Mouse (Mus musculus): ENCODE results near the gene Slc16a7.
A peak's percentile ranks its signal among the peaks of the same experiment; 100 is the strongest.

The Slc16a7 gene

DNA sequence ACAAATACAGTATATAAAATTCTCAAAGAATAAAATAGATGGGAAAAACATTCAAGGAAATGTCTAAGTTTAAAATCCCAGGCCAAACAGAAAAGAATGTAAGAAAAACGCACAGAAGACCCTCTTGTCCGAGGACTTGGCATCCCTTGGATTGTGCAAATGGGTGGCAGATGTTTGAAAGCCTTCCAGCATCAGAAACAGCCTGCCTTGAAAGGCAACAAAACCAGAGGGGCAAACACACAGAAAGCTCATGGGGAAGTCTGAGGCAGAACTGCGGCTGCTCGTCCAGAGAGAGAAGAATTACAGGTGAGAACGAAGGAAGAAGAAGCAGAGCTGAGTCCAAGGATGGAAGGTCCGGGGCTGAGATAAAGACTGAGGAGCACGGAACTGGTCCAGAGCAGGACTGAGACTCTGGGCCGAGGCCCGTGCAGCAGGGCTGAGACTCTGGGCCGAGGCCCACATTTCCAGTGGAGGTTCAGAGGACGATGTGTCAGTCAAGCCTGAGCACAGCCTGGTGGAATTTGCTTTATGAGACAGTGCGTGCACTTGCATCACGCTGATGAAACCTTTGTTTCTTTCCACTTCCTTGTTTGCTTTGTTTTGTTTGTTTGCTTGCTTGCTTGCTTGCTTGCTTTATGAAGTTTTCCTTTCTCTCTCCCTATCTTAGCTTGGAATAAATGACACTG is 65.0 kb downstream of the Slc16a7 start:
- DNase-seq (ENCODE audit: low read depth) = no peak

DNA sequence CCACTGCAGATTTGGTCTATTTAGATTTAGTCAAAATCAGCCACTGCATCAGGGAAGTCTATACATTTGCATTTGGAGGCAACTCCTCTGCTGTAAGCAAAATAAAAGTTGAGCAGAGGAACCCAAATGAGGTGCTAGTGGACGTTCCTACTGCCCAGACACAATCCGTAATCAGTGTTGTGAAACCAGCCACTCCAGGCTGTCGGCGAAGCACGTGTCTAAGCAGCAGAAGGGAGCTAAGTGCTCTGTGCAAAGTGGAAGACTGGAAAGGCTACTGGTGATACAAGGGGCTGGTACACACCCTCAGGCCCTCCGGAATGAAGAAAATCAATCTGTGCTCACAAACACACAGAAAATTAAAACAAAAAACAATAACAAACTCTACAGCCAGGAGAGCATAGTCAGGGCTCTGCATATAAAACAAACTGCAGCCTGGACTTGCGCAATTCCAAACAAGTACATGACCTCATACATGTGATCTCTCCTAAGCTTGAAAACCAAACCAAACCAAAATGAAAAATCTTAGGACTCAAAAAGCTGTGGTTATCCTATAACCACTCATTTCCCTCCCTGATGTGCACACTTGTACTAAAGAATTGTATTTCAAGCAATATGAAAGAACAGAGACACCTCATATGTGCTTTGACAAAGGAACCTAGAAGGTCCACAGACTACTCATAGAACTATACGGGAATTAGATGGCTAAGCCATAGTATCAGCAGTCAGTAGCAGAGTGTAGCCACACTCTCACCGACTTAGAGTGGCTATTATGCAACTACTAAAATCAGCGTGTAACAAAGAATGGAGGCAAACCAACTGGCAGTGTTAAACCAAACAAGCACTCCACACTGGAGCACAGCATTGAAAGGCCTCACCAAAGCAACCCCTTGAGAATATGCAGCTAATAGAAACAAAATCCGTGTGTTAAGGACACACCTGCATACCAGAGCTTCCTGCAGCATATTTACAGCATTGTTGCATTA is 67.5 kb downstream of the Slc16a7 start:
- DNase-seq (ENCODE audit: low read depth) = no peak

DNA sequence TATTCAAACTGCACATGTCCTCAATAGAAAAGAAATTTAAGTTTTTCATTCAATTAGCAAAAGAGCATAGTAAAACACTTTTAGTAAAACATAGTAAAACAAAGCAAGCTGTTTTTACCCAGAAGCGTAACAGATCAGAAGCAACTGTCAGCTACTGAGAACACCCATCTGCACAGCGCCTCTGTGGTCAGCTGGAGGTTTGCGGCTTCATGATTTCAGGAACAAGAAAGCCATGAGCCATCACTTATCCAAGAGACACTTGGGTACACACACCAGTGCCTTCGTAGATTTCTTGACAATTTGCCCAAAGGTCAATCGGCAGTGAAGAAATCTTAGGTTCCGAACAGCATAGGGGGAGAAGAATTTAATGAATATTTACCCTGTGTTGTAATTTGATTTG is 71.9 kb downstream of the Slc16a7 start:
- DNase-seq (ENCODE audit: low read depth) = no peak

DNA sequence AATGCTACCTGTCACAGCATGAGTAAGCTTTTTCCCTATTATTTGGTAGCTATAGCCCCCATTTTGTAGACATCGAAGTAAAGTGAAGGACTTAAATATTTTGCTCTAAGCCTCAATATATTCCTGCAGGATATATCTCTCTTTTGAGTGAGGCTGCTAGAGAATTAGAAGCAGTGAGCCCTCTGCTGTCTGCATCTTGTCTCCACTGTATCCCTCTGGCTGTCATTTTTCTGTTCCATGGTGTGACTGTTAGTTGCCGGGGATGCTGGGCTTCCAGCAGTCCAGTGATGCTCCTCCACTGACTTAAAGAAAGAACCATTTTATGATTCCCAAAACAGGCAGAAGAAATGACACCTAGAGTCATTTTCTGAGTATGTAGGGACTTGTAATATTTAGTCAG is 78.4 kb downstream of the Slc16a7 start:
- DNase-seq (ENCODE audit: low read depth) = no peak

DNA sequence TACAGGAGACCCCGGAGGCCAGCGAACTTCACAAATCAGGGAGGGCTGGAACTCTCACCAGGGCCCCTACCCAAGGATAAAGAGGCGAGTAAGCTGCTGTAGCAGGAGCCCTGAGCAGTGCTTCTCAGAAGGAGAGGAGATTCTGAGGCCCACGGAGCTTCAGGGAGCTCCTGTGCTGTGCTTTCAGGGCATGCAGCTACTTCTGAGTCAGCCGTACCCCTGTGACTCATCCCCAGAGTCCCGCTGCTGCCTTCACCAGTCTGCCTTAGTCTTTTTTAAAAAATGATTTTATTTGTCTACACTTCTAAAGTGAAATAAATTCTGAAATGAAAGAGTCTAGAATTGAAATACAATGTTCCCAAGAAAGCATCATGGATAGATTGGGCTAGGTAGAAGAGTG is 91.2 kb downstream of the Slc16a7 start:
- DNase-seq (ENCODE audit: low read depth) = peak; percentile 53

DNA sequence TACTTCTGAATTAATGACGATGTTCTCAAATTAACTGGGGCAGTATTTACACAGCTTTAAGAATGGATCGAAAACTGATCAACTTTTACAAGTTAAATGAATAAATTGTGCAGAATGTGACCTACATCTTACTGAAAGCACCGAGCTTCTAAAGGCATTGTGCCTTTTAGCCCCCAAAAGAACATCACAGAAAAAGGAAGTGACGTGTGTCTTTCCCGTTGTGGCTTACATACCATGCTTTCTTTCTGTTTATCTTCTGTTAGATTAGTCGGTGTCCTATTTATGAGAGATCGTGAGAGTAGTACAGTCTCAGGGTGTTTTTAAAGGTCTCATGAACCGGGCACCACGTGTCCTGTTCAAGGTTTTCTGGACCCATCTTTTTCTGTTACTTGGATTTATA is 98.9 kb downstream of the Slc16a7 start:
- DNase-seq (ENCODE audit: low read depth) = no peak

DNA sequence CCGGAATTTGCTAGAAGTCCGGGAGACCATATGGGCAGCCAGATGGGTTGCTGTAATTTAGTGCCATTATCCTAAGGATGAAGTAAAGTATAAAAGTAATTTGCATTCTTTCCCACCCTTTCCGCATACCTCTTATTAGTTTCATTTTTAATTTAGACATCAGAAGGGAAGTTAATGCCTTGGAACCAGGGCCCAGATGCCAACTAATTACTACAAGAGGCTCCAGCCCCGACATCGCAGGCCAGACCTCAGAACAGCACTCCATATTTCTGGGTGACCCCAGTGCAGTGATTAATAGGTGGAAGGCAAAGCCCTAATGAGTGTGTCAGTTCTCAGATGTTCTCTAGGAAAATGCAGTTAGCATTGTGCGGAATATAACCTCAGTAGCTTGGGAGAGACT is 100.7 kb downstream of the Slc16a7 start:
- DNase-seq (ENCODE audit: low read depth) = no peak

DNA sequence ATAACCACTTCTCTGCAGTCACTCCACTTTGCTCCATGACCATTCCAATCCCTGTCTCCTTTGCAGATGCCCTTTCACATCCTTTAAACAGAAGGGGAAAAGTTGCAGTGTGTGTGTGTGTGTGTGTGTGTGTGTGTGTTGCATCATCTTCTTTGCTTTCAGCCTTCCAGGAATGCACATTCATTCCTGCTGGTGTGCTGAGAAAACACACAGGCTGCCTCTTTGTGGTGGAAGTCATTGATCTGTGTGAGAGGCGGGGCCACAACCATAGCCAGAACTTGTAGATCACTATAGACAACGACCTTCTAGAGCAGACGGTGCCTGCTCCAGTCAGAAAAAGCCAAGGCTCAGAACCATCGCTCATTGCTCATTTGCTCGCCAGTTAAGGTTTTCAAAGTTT is 103.9 kb downstream of the Slc16a7 start:
- no peak for DNase-seq (ENCODE audit: low read depth)

DNA sequence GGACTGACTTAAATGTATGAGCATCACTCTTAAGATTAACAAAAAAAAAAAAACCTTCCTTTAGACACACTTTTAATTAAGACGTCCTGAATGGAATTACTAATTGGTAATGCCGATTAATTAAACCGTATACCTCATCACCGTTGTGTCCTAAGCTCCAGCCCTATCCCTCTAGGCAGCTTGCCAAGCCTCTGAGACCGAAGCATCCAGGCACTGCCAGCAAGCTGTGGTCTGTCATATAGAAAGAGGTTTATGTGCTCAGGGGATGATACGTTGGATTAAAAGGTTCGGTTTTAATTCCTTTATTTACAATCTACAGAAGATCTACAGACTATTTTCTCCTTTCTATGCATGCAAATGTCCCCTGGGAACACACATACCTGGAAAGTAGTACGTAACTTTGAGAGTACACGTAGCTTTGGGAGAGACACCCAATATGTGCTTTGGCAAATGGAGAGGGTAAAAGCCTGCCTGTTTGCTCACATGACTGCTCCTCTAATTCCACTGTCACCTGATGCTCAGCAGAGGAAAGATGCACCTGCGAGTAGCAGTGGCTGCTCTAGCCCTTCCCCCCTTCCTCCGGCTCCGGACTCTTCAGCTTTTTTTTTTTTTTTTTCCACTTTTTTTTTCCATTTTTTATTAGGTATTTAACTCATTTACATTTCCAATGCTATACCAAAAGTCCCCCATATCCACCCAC is 114.0 kb downstream of the Slc16a7 start:
- DNase-seq (ENCODE audit: low read depth) = no peak

DNA sequence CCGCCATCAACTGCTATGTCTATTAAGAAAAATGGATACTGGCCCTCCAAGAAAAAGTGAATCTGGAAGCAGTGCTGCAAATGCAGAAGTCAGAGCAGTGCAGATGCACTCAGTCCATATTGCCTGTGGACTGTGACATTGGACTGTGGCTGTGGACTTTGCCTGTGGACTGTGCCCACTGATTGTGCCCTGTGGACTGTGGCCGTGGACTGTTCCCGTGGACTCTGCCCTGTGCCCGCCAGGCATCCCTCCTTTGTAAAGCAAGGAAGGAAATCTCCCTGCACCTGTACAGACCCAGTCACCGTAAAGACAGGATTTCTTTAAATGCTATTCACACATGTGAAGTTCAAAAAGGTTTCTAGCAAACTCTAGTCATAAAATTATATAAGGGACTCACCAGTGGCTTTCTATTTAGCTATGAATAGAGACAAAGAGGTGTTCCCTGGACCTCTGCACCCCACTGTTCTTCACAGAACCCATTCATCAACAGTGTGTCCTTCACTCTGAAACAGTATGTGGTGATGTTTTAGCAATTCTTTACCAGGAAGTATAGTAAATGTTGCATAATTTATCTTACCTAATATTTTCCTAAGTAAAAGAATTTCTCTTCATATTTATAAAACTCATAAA is 114.6 kb downstream of the Slc16a7 start:
- no peak for DNase-seq (ENCODE audit: low read depth)

DNA sequence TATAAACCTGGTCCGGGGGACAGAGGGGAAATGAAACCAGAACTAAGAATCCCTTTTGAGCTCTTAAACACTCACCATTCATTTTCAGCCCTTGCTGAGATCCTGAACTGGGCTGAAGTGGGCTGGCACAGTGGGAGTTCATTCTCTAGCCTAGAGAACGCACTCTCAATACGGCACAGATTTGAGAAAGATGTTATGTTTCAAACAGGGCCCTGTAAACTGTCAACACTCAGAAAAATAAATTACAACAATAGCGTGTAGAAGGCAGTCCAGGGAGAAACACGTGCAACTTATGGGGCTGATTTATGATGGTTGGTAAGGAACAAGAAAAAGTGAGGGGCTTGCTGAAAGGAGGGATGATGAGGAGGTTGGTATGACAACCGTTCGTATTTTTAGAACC is 115.5 kb downstream of the Slc16a7 start:
- DNase-seq (ENCODE audit: low read depth) = no peak

DNA sequence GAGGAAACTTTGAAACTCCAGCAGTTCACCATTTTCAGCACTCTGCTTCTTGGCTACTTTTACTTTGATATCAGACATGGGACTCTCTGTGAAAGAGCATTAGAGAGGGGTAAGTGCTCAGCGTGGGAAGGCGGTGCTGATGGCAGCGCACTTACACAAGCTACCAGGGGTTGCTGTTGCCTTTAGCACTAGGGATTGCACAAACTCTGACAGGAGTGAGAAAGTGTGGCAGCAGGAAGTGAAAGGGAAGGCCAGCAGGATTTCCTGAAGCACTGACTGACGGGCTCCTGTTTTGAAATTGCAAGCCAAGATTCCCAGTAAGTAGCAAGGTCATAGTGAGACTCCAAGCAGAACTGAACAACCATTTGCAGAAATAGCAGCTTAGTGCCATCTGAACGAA is 117.8 kb downstream of the Slc16a7 start:
- DNase-seq (ENCODE audit: low read depth) = no peak

DNA sequence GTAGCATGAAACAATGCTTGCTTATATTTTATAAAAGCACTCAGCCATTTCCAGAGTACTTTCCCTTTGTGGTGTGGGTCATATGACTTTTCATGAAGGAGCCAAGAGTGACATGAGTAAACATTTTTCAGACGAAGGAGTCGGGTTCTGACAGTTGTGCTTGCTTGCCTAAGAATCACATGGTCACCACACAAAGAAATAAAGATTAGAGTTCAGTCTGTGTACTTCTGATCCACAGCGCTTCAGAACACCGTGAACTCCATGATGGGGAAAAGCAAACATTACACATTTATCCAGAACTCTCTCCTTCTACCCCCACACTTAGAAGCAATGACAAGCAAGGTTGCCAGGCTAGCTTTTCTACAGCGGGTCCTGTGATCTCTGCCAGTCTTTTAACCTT is 119.0 kb downstream of the Slc16a7 start:
- DNase-seq (ENCODE audit: low read depth) = peak; percentile 60

DNA sequence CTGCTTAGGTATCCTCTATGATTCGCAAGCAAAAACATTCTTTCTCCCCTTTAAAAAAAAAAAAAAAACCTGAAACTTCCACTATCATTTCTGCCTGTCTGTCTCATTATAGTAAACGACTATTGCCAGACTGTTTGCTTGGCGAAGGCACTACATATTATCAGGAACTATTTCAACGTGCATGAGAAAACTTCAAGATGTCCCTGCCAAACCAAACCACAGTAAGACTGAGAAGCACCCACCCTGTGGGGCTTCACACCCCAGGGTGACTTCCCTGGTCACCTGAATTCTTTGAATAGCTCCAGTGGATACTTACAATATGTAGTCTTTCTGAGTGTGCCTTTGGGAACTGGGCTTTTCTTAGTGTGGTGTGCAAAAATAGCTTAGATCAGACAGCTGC is 122.9 kb downstream of the Slc16a7 start:
- no peak for DNase-seq (ENCODE audit: low read depth)

DNA sequence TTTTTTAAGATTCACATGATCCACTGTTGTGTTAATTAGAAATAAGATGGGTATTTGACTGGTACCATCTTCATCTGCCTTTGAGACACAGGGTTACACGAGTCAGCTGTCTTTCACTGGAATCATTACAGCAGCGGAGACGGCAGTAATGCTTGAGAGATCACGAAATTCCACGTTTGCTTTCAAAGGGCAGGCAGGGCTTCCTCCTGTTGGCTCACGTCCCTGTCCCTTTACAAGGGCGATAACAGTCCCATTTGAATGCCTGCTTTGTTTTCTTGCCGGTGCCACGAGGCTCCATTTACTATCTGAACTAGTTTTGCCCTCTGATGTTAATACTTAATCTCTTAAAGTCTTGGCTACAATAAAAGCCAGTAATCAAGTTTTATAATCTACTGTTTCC is 123.4 kb downstream of the Slc16a7 start:
- DNase-seq (ENCODE audit: low read depth) = no peak

DNA sequence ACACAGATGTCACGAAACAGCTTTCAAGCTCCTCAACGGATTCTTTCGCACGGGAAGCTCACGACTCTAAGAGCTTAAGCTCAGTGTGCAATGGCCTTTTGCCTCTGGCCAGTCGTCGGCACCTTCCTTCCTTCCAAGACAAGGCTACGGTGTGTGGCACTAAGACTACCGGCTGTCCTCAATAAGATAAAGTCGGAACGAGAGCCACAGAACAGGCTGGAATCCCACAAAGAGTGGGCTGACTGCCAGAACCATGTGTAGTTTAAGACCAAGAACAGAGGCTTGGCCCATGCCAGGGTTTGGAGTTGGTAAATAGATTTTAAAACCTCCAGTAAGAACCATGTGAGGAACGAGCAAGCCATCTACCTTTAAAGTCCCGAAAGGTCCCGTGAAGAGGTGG is 123.8 kb downstream of the Slc16a7 start:
- no peak for DNase-seq (ENCODE audit: low read depth)

DNA sequence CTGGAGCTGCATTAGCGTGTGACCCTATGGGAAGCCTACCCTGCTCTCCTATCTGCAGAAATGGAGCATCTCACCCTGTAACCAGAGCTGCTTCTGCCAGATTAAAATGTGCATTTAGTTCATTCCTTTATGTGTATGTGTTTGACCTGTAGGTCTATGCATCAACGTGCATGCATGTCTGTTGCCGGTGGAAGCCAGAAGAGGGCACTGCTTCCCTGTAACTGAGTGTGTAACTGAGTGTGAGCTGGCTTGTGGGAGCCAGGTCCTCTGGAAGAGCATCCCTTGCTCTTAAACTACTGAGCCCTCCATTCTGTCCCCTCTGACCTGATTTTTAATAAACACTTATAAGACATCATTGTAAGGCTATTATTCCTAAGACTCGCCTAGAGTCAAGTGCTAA is 124.3 kb downstream of the Slc16a7 start:
- DNase-seq (ENCODE audit: low read depth) = no peak

DNA sequence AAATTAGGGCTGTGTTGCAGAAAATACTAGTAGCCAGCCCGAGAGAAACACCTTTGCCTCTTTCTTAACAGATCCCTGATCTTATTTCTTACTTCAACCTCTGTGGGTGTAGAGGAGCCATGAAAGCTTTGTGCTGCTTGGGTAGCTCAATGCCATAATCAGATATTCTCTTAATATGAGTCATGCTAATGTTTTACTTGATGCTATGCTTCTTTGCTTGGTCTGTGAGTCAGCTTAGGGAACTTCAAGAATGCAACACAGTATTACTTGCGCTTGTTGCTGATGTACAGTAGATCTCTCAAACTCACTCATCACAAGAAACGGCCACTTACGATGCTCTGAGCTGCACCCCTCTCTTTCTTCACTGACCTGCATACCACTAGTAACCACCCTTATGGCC is 133.4 kb downstream of the Slc16a7 start:
- no peak for DNase-seq (ENCODE audit: low read depth)

DNA sequence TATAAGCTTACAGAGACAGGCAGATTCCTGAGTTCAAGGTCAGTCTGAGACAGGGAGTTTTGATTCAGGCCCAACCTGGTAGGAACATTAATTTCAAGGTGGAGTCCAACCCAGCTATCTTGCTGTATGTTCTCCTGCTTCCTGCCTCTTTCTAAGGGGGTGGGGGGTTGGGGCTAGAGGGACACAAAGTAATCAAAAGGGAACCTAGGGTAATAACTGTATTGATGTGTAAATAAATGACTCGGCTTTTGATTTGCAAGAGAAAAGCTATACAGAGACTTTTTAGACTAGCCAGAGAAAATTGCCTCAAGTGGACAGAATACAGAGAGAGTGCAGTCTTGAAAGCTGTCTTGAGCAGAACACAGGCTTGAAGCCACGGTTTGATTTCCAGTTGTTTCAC is 174.7 kb downstream of the Slc16a7 start:
- no peak for DNase-seq (ENCODE audit: low read depth)

DNA sequence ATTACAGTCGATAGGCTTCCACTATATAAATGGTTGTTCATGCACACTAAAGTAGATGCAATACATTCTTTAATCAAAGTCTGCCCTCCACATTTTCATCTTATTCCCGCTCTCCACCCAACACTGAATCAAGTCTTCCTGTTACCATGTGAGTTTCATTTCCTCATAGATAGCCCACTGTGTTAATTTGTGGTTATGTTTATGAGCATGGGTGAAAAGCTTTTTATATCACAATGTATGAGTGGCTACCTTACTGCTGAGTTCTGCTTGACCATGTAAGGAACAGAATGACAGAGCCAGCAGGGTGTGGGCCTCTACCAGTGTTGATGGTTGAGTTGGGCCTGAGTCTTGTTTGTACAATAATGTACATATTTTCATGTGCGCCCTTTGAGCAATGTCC is 175.5 kb downstream of the Slc16a7 start:
- no peak for DNase-seq (ENCODE audit: low read depth)

DNA sequence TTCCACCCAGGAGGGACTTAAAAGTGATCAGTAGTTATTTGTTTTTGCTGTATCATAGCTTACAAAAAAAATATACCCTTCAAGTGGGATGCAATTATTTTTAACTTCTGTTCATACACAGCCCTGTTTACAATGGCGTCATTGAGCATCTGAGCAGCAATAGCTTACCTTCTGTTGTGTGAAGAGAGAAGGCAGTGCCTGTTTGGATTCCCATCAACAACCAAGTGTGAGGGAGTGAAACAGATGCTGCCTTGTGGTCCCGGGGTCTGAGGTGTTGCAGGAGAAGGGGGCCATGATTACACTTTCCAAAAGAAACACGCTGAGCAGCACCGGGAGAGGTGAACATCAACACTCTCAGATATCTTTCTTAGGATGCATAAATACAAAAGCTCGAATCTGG is 201.7 kb downstream of the Slc16a7 start:
- DNase-seq (ENCODE audit: low read depth) = no peak

DNA sequence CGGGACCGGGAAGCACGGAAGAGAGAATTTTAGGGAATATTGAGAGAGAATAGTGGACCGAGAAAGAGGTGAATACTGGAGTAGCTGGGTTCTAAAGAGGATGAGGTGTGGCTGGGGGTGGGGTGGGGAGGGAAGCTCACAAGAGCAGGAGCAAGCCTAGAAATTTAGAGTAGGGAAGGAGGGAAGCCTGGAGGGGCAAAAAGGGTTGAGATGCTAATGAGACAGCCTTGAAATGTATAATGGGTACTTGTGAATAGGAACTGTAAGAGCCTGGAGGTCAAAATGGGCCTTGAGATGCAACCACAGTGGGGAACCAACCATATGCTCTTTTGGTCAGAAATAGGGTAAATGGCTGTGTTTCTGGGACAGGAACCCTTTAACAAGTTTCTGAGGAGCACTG is 203.9 kb downstream of the Slc16a7 start:
- DNase-seq (ENCODE audit: low read depth) = no peak
